Mouse (Mus musculus) embryo, embryonic 11.5 days (tissue): Measurements from ENCODE around the gene Sdr9c7.
"Not testable (repeated sequence)": the region's sequence is repeated elsewhere in the genome, so short reads cannot be mapped to it uniquely, and the experiment has no call there.

Experiments
- DNase-seq: peaks from one replicate; pipeline ENCODE4 v3.0.0-alpha.2; 2012; ENCODE audit warnings: low read depth, low spot score

Gene Sdr9c7

GRCm38 (mm10) chr10:127907386-127907951 lies 9.2 kb downstream of the Sdr9c7 start:
- no peak for DNase-seq

GRCm38 (mm10) chr10:127915578-127915977 lies 17.3 kb downstream of the Sdr9c7 start:
- DNase-seq = no peak

DNA sequence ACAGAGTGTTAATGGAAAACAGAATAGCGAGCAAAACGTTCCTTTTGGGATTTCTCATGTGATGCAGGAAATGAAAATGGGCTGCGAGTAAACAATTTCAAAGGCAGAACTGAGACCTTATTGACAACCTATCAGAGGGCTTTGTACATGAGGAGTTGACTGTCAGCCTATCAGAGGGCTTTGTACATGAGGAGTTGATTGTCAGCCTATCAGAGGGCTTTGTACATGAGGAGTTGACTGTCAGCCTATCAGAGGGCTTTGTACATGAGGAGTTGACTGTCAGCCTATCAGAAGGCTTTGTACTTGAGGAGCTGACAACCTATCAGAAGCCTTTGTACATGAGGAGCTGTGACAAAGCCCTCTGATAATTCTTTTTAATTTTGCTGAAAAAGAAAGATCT lies 18.9 kb downstream of the Sdr9c7 start:
- not testable (repeated sequence) for DNase-seq

- no peak for DNase-seq
Observed at GRCm38 (mm10) chr10:127917651-127918050, 19.3 kb downstream of the Sdr9c7 start.

GRCm38 (mm10) chr10:127922241-127922640 lies 23.9 kb downstream of the Sdr9c7 start:
- no peak for DNase-seq

- DNase-seq = no peak
Observed at GRCm38 (mm10) chr10:127923024-127923423, 24.7 kb downstream of the Sdr9c7 start.

GRCm38 (mm10) chr10:127924597-127925378 lies 26.5 kb downstream of the Sdr9c7 start:
- DNase-seq = no peak

DNA sequence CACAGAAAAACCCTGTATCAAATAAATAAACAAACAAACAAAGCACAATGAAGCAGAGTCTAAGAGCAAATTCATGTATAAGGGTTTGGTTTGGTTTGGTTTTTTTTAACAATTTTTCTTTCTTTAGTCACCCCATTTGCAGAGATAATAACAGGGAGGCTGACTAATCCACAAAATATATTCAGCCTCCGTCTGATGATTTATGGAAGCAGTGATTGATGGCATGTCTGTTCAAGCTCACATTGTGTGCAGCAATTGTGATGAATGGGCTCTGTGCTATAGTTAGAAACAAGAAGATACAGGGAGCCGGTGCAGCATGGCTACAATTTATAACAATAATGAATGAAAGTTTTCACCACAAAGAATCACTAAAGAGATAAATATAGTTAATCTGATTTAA lies 29.4 kb downstream of the Sdr9c7 start:
- DNase-seq = no peak

DNA sequence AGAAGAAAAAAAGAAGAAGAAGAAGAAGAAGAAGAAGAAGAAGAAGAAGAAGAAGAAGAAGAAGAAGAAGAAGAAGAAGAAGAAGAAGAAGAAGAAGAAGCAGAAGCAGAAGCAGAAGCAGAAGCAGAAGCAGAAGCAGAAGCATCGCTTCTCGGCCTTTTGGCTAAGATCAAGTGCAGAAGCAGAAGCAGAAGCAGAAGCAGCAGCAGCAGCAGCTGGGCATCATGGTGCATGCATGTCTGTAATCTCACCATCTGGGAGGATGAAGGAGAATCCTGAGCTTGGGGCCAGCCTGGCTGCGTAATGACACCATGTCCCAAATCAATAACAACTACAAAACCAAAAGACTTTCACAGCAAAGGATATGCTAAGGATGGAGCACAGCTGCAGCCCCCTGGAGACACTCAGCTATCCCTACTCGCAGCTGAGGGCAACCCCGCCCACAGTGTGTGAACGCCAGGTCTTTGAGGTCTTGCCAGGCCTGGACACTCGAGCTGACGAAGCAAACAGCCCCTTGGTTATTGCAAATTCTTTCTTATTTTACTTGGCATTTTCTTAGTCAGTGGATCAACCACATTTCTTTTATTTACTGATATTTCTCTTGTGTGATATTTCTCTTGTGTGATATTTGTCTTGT lies 34.1 kb downstream of the Sdr9c7 start:
- DNase-seq = no peak

GRCm38 (mm10) chr10:127936271-127936670 lies 38.0 kb downstream of the Sdr9c7 start:
- no peak for DNase-seq

DNA sequence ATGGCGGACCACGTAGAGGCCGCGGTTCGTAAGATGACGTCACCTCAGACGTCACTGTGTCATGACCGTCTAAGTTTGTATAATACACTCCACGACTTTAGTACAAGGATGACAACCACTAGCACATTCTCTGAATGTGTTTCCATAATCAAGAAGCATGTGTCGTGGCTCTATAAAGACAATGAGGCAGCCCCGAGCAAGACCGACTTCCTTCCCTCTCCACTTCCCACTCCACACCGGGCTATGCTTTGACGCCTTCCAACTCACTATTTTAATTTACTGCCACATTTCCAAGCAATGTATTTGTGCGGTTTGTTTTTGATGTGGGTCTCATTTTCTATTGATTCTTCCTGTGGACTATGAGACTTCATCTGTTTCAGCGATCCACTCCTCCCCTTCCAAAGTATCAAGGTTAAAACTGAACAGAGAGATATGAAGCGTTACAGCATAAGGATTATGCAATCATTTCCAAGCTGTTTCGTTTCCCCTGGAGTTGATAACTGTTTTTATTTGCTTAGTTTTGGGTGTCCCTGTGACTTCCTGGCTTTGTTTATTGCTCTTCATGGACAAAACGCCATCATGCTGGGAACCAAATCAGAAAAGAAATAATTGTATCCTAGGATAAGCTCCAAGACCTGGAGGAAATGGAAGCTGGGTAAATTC lies 38.6 kb downstream of the Sdr9c7 start:
- DNase-seq = no peak

DNA sequence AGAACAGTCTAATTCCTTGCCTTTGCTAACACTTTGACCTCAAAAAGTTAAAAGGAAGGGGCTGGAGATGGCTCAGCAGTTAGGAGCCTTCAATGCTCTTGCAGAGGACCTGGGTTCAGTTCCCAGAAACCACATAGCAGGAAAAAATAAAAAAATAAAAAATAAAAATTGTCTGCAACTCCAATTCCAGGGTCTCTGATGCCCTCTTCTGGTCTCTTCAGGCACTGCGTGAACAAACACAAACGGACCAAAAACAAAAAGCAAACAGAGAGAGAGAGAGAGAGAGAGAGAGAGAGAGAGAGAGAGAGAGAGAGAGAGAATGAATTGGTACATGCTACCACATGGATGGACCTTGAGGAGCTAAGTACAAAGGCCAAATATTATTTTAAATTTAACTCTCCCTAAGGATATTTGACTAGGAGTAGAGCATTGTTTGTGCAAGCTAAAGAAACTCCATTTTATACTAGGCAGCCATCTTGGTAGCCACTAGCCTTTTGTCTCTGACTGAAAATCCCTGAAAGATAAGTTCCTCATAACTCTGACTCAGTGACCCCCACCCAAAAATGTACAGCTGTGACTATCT lies 39.2 kb downstream of the Sdr9c7 start:
- DNase-seq = peak; percentile 46

DNA sequence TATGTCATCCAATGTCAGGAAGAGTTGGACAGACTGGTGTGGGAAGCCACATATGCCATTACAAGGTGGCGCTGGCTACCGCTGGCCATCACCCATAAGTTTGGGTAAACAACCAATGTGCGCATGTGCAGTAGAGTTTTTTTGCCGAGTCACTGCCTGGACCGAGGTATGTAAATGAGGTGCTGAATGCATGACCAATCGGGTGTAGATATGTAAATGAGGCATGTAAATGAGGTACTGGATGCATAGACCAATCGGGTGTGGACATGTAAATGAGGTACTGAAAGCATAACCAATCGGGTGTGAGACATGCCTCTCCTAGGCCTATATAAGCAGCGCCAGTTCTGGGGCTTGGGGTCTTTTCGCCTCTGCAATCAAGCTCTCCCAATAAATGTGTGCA lies 41.3 kb downstream of the Sdr9c7 start:
- DNase-seq = not testable (repeated sequence)

DNA sequence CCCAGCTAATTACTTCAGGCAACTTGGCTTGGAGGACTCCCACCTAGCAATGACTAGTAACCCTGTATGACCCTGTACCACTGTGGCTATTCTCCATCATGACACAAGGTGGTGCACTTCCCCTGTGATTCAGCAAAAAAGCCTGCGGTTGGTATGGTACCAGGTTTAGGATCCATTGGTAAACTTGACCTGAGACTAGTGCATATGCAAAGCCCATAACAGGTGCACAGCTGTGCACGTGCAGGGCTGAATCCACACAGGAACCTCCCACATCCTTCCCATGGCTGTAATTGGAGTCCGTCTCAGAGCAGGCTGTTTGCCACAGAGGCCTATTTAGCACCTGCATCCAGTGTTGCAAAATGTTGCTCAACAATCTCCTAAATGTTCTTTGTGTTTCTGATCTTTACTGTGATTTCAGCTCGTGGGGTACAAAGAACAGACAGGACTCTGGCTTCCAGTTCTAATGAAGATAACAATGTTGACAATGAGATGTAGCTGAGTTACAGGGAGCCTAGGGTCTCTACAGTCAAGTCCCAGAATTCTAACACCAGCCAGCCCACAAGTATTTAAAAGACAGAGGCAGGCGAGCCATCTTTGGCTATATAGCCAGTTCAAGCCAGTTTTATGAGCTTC lies 47.2 kb downstream of the Sdr9c7 start:
- peak; percentile 53 for DNase-seq

GRCm38 (mm10) chr10:127949596-127950130 lies 51.3 kb downstream of the Sdr9c7 start:
- DNase-seq = no peak

GRCm38 (mm10) chr10:127951390-127951789 lies 53.1 kb downstream of the Sdr9c7 start:
- no peak for DNase-seq

DNA sequence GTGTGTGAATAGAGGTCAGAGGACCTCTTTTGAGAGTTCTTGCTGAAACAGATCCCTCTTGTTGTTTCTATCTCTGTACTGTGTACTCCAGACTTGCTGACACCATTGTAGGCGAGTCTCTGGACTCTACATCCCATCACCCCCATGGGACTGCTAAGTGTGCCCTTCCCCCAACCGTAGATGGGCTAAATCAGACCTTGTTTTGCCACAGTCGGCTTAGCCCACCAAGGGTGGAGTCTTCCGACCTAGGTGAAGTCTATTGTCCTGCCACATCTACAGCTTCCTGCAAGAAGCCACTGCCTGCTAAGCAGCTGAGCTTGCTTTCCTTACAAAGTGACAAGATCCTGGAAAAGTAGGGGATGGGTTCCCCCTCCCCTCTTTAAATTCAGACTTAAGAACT lies 53.5 kb downstream of the Sdr9c7 start:
- no peak for DNase-seq

DNA sequence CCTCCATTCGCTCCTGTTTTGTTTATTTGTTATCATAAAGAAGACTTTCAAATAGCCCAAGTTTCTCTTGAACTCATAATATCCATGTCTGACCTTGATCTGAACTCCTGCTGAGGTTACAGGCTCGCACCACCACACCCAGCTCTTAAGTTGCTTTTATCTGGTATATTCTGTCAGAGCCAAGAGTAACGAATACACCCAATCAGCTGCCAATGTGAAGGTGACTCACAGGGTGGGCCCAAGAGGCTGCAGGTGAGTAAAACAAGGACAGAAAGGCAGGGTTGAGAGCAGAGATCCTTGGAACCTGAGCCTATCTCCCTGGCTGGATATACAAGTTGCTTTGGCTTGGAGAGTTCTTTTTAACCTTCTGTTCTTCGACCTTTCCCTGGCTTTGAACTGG lies 56.7 kb downstream of the Sdr9c7 start:
- DNase-seq = no peak

- DNase-seq = no peak
Observed at GRCm38 (mm10) chr10:127956168-127956816, 58.0 kb downstream of the Sdr9c7 start.

DNA sequence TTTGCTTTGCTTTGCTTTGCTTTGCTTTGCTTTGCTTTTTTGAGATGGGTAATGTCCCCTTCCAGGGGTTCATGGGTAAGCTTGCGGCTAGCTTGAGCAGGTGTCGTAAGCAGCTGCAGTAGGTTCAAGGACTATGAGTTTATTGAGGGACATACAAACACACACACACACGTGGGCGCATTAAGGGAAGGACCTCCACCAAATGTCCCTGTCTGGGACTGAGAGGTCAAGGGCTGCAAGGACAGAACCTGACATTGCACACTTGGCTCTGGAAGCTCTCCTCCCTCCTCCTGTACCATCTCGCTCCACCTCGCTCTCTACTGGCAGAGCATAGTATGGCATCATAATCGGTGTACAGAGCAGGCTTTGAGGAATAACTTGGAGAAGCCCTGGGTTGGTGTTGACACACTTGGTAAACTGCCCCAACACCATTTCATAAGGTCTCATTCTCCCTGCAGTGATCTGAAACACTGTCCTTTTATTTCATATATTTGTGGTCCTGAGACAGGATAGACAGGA lies 60.9 kb downstream of the Sdr9c7 start:
- no peak for DNase-seq
